Mouse (Mus musculus) liver, embryonic 14.5 days (tissue): Measurements from ENCODE around the gene Siae.

Experiments
- CTCF ChIP-seq: IDR thresholded peaks from 2 replicates; pipeline ENCODE4 v1.5.1; 2016; ENCODE audit warnings: antibody characterized with exemption, low read depth, control low read depth
- EP300 ChIP-seq: IDR thresholded peaks from 2 replicates; pipeline ENCODE4 v1.6.1; 2016; ENCODE audit warnings: antibody characterized with exemption, low read depth

GRCm38 (mm10) chr9:37687941-37688303, 132.4 kb downstream of the Siae start:
- TF ChIP-seq CTCF (0 out of 2 replicates have a peak, but pooled peaks have one; percentile 5), EP300 (no peak)
